Mouse (Mus musculus): ENCODE measurements around the gene Hsf2bp. TPM values are rescaled to one million over a fixed set of nuclear protein-coding genes. Genes with fewer than 3 reads are reported as not detected.

The Hsf2bp gene
- polyA plus RNA-seq, 2 experiments: 0.59 to 0.74 TPM

- Histone ChIP-seq H3K4me1 (ENCODE audit: control insufficient read depth, insufficient read depth, low read length) (peaks cover 11% of the 10 kb centered on the region), H3K4me3 (replicated peaks; ENCODE audit: low read length) (no peak overlapping the region), H3K4me2 (replicated peaks; ENCODE audit: low read depth, low read length, severe bottlenecking) (no peak overlapping the region), H3K27ac (replicated peaks; ENCODE audit: low read depth, low read length) (no peak overlapping the region), H3K9ac (ENCODE audit: low read depth, low read length, severe bottlenecking) (no peak overlapping the region), H3K36me3 (ENCODE audit: control insufficient read depth, insufficient read depth, low read length) (no peaks in the 10 kb centered on the region), H3K27me3 (ENCODE audit: control insufficient read depth, insufficient read depth, low read length) (no peaks in the 10 kb centered on the region), H3K9me3 (ENCODE audit: control insufficient read depth, low read length) (no peaks in the 10 kb centered on the region)
- no peak for DNase-seq (ENCODE audit: low spot score)
- no peak for TF ChIP-seq POLR2A (IDR thresholded peaks at IDR 0.05; ENCODE audit: borderline replicate concordance, extremely low read depth, insufficient read depth, insufficient read length)
- 61% methylated on average over 3 of the region's 3 CpGs for WGBS
- no peak for ATAC-seq (ENCODE audit: low FRiP score, low read depth)
These were observed 139.4 kb downstream of the Hsf2bp start for GRCm38 (mm10) chr17:31896751-31897150.

- H3K4me3 ChIP-seq (replicated peaks; ENCODE audit: low read length): no peak overlapping the region
- peaks cover 11% of the 10 kb centered on the region for H3K4me1 ChIP-seq (ENCODE audit: control insufficient read depth, insufficient read depth, low read length)
- 92% methylated on average over 7 of the region's 7 CpGs for WGBS
- H3K36me3 ChIP-seq (ENCODE audit: control insufficient read depth, insufficient read depth, low read length): no peaks in the 10 kb centered on the region
- no peaks in the 10 kb centered on the region for H3K9me3 ChIP-seq (ENCODE audit: control insufficient read depth, low read length)
- DNase-seq (ENCODE audit: low spot score) (no peak), ATAC-seq (ENCODE audit: low FRiP score, low read depth) (no peak)
- H3K27ac ChIP-seq (replicated peaks; ENCODE audit: low read depth, low read length): no peak overlapping the region
- H3K4me2 ChIP-seq (replicated peaks; ENCODE audit: low read depth, low read length, severe bottlenecking): no peak overlapping the region
- no peaks in the 10 kb centered on the region for H3K27me3 ChIP-seq (ENCODE audit: control insufficient read depth, insufficient read depth, low read length)
- H3K9ac ChIP-seq (ENCODE audit: low read depth, low read length, severe bottlenecking): no peak overlapping the region
- no peak for TF ChIP-seq POLR2A (IDR thresholded peaks at IDR 0.05; ENCODE audit: borderline replicate concordance, extremely low read depth, insufficient read depth, insufficient read length)
These were observed 139.8 kb downstream of the Hsf2bp start for GRCm38 (mm10) chr17:31896311-31896710.

Other genes starting within 250 kb of the Hsf2bp start
- 19.9 and 23.5 TPM in 2 replicates for gene Sik1, start 180.5 kb downstream of the Hsf2bp start, polyA plus RNA-seq (2012; rRNA removed)
- gene Sik1, start 180.5 kb downstream of the Hsf2bp start, polyA plus RNA-seq (2014; fragmentation: Nextera tagmentation; extraction: Ambion mirVana): 22.3 and 26.9 TPM in 2 replicates
- gene Rrp1b, start 249 bp downstream of the Hsf2bp start, polyA plus RNA-seq (2012; rRNA removed): 32.5 and 36.2 TPM in 2 replicates
- gene Rrp1b, start 249 bp downstream of the Hsf2bp start, polyA plus RNA-seq (2014; fragmentation: Nextera tagmentation; extraction: Ambion mirVana): 57.2 and 57.4 TPM in 2 replicates
- 50.0 and 77.6 TPM in 2 replicates for gene Notch3, start 130.5 kb upstream of the Hsf2bp start, polyA plus RNA-seq (2012; rRNA removed)
- 17.7 and 19.4 TPM in 2 replicates for gene Notch3, start 130.5 kb upstream of the Hsf2bp start, polyA plus RNA-seq (2014; fragmentation: Nextera tagmentation; extraction: Ambion mirVana)
- 1.6 and 1.9 TPM in 2 replicates for gene Ephx3, start 153.2 kb upstream of the Hsf2bp start, polyA plus RNA-seq (2012; rRNA removed)
- gene Ephx3, start 153.2 kb upstream of the Hsf2bp start, polyA plus RNA-seq (2014; fragmentation: Nextera tagmentation; extraction: Ambion mirVana): 3.3 and 5.5 TPM in 2 replicates
- 75.6 and 80.0 TPM in 2 replicates for gene Brd4, start 248.4 kb upstream of the Hsf2bp start, polyA plus RNA-seq (2012; rRNA removed)
- 97.3 and 117 TPM in 2 replicates for gene Brd4, start 248.4 kb upstream of the Hsf2bp start, polyA plus RNA-seq (2014; fragmentation: Nextera tagmentation; extraction: Ambion mirVana)

All from limb, embryonic 14.5 days (tissue).